Mouse (Mus musculus): Measurements from ENCODE around the gene Pcsk6. TPM values are rescaled to one million over a fixed set of nuclear protein-coding genes. Genes with fewer than 3 reads are reported as not detected.
A peak's percentile ranks its signal among the peaks of the same experiment; 100 is the strongest.
"Not testable (repeated sequence)": the region's sequence is repeated elsewhere in the genome, so short reads cannot be mapped to it uniquely, and the experiment has no call there.

The Pcsk6 gene
- polyA plus RNA-seq (2012; rRNA removed), result 7.1 and 9.1 TPM in 2 replicates

DNA sequence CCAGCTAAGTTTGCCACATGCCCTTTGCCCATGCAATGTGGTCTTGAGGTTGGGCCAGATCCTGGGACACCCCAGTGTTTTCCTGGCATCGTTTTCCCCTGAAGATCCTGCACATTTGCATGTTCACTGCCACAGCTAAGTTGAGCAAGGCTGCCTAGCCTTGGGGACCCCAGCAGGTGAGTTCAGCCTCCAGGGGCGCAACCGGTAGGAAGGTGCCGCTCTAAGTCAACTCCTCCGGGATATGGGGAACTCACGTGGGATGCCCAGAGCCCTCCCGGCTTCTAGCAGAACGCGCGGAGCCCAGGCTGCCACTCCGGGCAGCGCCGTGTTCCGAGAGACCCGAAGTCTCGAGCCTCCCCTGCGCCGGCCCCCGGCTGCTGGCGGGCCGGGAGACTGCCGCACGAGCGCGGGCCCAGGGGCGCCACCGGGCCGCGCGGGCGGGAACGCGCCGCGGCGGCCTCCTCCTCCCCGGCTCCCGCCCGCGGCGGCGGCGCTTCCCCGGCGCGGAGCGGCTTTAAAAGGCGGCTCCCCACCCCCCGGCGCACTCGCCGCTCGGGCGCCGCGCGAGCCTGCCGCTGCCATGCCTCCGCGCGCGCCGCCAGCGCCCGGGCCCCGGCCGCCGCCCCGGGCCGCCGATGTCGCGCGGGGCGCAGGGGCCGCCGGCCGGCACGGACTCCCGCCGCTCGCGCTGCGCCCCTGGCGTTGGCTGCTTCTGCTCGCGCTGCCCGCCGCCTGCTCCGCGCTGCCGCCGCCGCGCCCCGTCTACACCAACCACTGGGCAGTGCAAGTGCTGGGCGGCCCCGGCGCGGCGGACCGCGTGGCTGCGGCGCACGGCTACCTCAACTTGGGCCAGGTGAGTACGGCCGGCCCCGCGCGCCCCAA lies at the start of gene Pcsk6:
TSS of gene Pcsk6 (plus strand) at position 144 of the 882 bp plus-strand sequence.
- no peak for DNase-seq (ENCODE audit: low read depth, low spot score)
- under 1% methylated on average over 111 of the region's 111 CpGs for WGBS

DNA sequence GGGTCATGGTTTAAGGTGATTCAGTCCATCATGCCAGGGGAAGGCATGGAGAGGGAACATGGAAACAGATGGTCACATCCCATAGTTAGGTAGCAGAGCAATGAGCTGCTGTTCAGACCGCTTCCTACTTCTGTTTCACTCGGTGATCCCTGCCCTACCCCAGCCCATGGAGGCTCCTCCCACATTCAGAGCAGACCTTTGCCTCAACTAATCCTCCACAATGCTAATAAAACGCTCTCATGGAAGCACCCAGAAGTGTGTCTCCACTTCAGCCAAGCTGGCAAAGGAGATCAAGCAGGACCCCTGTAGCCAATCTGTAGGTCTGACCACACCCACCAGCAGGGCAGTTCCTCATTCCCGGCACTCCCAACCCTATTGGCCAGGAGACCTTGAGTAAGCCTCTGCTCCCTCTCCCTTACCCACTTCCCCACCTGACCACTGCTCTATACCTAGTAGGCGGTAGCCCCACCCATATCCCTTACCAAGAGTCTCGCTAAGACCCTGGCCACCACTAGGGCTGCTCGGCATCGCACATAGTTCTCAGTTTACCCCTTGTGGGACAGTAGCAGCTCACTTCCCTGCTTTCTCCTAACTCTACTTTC lies 47.8 kb upstream of the Pcsk6 start:
- 64% methylated on average over 8 of the region's 8 CpGs for WGBS
- no peak for DNase-seq (ENCODE audit: low read depth, low spot score)

DNA sequence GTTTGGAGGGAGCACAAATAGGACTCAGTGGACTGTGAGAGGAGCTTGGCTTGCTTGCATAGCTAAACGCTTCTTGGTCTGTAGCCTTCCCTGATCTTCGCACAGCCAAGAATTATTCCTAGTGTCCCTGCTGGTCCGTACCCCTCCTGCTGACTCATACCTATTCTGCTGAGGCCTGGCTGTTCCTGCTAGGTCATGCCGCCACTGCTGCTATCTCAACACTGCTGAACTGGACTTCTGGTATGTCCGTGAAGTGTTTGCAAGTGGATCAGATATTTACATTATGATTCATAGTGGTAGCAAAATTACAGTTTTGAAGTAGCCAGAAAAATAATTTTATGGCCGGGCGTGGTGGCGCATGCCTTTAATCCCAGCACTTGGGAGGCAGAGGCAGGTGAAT lies 44.0 kb upstream of the Pcsk6 start:
- no peak for DNase-seq (ENCODE audit: low read depth, low spot score)
- 85% methylated on average over 8 of the region's 8 CpGs for WGBS

- no peak for DNase-seq (ENCODE audit: low read depth, low spot score)
- WGBS, result 76% methylated on average over 8 of the region's 8 CpGs
Observed at GRCm38 (mm10) chr7:65820391-65820790, 41.1 kb upstream of the Pcsk6 start.

DNA sequence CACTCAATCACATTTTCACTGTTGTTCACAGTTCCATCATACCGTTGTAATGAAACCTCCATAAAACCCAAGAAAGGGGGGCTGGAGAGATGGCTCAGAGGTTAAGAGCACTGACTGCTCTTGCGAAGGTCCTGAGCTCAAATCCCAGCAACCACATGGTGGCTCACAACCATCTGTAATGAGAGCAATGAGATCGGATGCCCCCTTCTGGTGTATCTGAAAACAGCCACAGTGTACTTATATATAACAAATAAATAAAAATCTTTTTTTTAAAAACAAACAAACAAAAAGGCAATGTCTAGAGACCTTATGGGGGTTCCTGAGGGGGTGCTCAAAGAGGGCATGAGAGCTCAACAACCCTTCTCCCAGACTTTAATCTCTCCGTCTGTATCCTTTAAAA lies 39.6 kb upstream of the Pcsk6 start:
- DNase-seq (ENCODE audit: low read depth, low spot score), result not testable (repeated sequence)
- 82% methylated on average over 4 of the region's 4 CpGs for WGBS

DNA sequence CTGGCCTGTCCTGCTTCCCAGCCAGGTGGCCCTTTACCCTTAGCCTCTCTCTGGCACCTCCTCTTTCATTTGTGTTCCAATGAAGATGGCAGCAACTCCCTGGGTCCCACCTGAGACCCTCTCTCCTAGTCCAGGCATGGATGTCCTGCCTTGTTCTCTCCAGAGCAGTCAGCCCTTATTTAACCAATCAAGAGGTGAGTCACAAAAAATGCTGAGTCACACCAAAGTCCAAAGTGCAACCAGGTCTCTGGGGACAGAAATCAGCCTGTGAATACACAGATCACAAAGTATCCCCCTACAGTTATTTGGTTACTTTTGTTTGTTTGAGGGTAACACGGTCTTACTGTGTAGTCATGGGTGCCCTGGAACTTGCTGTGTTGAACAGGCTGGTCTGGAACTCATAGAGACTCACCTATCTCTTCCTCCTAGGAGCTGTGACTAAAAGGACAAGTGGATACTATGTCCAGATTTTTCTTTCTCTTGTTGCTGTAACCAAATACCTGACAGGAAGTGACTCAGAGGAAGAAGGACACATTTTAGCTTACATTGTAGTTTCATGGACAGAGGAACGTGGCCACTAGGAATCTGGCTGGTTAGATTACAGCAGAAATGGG lies 38.9 kb upstream of the Pcsk6 start:
- peak; percentile 18 for DNase-seq (ENCODE audit: low read depth, low spot score)
- 32% methylated on average over 2 of the region's 2 CpGs for WGBS

- DNase-seq (ENCODE audit: low read depth, low spot score), result no peak
- 94% methylated on average over 3 of the region's 3 CpGs for WGBS
Observed at GRCm38 (mm10) chr7:65839756-65840155, 21.8 kb upstream of the Pcsk6 start.

DNA sequence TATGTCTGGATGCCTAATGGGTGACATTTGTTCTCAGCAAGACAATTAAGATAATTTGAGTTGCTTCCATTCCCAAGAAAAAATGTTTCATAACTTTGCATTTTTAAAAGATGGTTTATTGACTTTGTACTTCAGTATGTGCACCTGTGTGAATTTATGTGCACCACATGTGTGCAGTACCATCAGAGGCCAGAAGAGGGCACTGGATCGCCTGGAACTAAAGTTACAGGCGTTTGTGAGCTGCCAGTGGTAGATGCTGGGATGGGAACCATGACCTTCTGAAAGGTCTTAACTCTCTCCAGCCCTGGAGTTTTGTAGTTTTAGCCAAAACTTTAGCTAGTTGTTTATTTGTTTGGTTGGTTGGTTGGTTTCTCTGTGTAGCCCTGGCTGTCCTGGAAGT lies 18.3 kb upstream of the Pcsk6 start:
- 42% methylated on average over 2 of the region's 2 CpGs for WGBS
- no peak for DNase-seq (ENCODE audit: low read depth, low spot score)

DNA sequence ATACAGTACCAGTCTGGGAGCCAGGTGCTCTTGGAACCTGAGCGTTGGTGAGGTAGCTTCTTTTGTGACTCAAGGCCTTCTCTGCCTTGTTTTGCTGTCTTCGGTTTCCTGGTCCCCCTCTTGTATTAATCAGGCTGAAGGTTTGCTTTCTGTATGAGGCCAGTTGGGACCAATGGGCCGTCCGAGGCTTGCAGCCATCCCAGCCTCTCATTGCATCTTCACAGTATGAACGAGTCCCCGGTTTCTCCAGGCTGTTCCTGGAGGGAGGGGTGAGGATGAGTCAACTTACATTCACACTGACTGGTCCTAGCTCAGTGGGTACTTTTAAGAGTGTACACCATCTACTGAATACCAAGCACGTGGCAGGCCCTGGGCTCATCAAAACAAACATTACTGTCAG lies 553 bp upstream of the Pcsk6 start:
- WGBS, result 67% methylated on average over 7 of the region's 7 CpGs
- no peak for DNase-seq (ENCODE audit: low read depth, low spot score)

- WGBS, result 5% methylated on average over 61 of the region's 61 CpGs
- no peak for DNase-seq (ENCODE audit: low read depth, low spot score)
Observed at GRCm38 (mm10) chr7:65862473-65863176, 1.1 kb downstream of the Pcsk6 start.

DNA sequence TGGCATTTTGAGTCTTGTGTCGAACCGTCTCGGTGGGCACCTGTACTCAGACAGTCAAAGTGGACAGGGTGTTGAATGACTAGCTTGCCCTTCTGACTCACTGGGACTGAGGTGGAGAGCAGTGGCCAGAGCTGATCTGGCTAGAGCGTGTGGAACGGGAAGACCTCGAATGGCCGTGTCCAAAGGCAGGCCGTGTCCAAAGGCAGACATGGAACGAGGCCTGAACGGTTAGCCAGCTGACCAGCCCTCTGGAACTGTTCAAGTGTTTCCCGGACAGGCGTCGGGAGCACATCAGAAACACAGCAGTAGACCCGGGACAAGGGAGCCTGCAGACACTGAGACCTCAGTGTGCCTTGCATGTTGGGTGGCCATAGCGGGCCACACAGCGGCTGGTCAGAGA lies 7.6 kb downstream of the Pcsk6 start:
- DNase-seq (ENCODE audit: low read depth, low spot score), result no peak
- WGBS, result 77% methylated on average over 16 of the region's 16 CpGs

- 87% methylated on average over 5 of the region's 5 CpGs for WGBS
Observed at GRCm38 (mm10) chr7:65869794-65870193, 8.3 kb downstream of the Pcsk6 start.

GRCm38 (mm10) chr7:65870227-65870626 lies 8.7 kb downstream of the Pcsk6 start:
- DNase-seq (ENCODE audit: low read depth, low spot score), result no peak
- WGBS, result 73% methylated on average over 5 of the region's 5 CpGs

More at GRCm38 (mm10) chr7:65869794-65870193, 8.3 kb downstream of the Pcsk6 start:
- no peak for DNase-seq (ENCODE audit: low read depth, low spot score)

GRCm38 (mm10) chr7:65870928-65871580 lies 9.5 kb downstream of the Pcsk6 start:
- 79% methylated on average over 10 of the region's 10 CpGs for WGBS
- DNase-seq (ENCODE audit: low read depth, low spot score), result no peak

DNA sequence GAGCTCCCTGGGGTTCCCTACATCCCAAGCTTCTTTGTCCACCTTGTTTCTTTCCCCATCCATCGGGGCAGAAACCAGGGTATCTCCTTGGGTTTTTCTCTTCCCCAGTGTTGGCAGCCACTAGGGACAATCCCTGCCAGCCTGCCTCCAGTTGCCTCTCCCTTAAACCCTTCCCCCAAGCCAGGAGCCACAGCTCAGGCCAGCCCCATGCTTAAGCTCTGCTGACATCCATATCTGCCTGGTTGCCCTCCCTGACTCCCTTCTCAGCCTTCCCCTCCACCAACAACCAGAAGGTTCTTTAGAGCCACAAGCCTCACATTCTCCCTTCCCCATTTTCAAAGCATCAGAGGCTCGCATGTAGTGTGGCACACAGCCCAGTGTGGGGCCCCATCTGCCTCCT lies 10.3 kb downstream of the Pcsk6 start:
- WGBS, result 78% methylated on average over 2 of the region's 2 CpGs
- no peak for DNase-seq (ENCODE audit: low read depth, low spot score)

DNA sequence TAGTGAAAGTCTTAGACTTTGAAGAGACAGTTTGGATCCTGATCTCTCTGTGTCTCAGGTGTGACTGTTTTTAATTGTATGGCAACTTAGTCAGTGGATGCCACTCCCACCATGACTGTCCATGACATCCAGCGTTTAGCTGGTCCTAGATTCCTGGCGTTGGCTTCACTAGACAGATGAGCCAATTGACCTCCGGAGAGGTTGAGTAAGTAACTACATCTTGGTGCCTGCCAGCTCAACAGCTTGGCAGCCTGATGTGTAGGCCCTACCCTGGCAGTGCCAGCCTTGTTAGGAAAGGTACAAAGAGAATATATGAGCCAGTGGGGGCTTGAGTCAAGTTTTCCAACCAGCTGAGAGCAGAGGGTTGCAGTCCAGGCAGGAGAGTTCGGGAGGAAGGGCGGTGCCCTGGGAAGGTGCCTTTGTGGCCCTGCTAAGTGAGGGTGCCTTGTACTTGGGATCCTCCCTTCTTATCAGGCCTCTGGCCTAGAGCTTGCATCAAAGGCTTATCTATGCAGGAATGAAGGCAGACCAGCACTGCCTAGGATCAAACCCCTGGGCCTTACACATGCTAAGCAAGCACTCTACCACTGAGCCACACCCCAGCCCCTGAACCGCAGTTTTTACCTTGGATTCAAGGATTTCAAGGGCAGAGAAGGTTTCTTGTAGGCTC lies 11.8 kb downstream of the Pcsk6 start:
- DNase-seq (ENCODE audit: low read depth, low spot score), result no peak
- 77% methylated on average over 6 of the region's 6 CpGs for WGBS

- 73% methylated on average over 2 of the region's 2 CpGs for WGBS
- DNase-seq (ENCODE audit: low read depth, low spot score), result no peak
Observed at GRCm38 (mm10) chr7:65873902-65874301, 12.4 kb downstream of the Pcsk6 start.

GRCm38 (mm10) chr7:65876596-65876995 lies 15.1 kb downstream of the Pcsk6 start:
- WGBS, result 81% methylated on average over 3 of the region's 3 CpGs
- DNase-seq (ENCODE audit: low read depth, low spot score), result no peak

GRCm38 (mm10) chr7:65878234-65878633 lies 16.7 kb downstream of the Pcsk6 start:
- 47% methylated on average over 4 of the region's 4 CpGs for WGBS
- no peak for DNase-seq (ENCODE audit: low read depth, low spot score)
